Mouse (Mus musculus) heart, adult 2 months (tissue): ENCODE data around the gene Nat8f6.

Source experiments
- CTCF ChIP-seq: fragments of 200-600 bp; IDR thresholded peaks from 2 replicates; pipeline ENCODE4 v1.8.1; 2022; ENCODE audit warnings: antibody characterized with exemption, mild to moderate bottlenecking, moderate library complexity
- POLR2A ChIP-seq: fragments of 200-500 bp; IDR thresholded peaks from 2 replicates; pipeline ENCODE4 v1.6.1; 2011; ENCODE audit warnings: mild to moderate bottlenecking, low read depth, low read length, control low read depth; ENCODE audit not compliant: insufficient read depth

GRCm38 (mm10) chr6:85846921-85847320 is 26.2 kb upstream of the Nat8f6 start:
- no peak for TF ChIP-seq CTCF
- TF ChIP-seq POLR2A, result no peak
